Mouse (Mus musculus): ENCODE results near the gene Gmcl1. TPM values are rescaled to one million over a fixed set of nuclear protein-coding genes. Genes with fewer than 3 reads are reported as not detected.
A peak's percentile ranks its signal among the peaks of the same experiment; 100 is the strongest.

Gene Gmcl1
- 1 to 10 TPM; 4.7 to 5.7 TPM for total RNA-seq (2021)

DNA sequence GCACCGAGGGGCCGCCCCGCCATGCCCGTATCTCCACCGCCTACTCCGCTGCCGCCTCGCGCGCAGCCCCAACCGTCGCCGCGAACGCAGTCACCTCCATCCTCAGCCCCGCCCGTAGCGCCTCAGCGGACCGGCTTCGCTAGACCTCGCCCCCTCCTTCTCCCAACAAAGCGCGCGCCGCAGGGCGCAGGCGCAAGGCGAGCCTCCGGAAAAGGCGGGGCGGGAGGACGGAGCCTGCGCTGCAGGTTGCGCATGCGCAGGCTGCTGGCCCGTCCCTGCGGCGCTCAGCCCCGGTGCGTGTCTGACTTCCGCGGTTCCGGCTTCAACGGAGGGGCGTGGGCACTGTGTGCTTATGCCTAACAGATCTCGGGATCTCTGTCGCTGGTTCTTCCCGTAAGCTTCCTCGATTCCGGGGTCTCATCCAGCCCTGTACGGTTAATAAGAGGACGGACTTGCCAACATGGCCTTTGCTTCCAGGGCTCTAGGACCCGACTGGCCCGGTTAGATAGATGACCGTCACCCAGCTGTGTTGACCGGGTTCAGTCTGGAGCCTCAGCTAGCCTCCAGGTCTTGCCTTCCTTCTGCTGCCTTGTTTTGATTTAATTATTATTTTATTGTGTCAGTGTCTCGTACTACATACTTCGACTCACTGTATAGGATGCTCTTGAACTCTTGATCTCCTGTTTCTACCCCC, at the start of gene Gmcl1:
Gene Gmcl1 (minus strand): TSS at position 201 of the 694 bp plus-strand sequence.
- intact Hi-C loops (cut with DNase I): loop anchor here (5.0 kb wide), 1 partner anchor 51 kb away; the partner anchor contains the start of gene Snrnp27
- peak; percentile 87 for DNase-seq (ENCODE audit: low spot score)

GRCm38 (mm10) chr6:86782342-86782741, 49.2 kb upstream of the Gmcl1 start:
- intact Hi-C loops (cut with DNase I): no loop called here
- DNase-seq (ENCODE audit: low spot score): no peak

- intact Hi-C loops (cut with DNase I): no loop called here
- no peak for DNase-seq (ENCODE audit: low spot score)
Measured at GRCm38 (mm10) chr6:86781361-86781957, 48.3 kb upstream of the Gmcl1 start.

GRCm38 (mm10) chr6:86778910-86779594, 45.9 kb upstream of the Gmcl1 start:
- DNase-seq (ENCODE audit: low spot score): no peak
- intact Hi-C loops (cut with DNase I): no loop called here

DNA sequence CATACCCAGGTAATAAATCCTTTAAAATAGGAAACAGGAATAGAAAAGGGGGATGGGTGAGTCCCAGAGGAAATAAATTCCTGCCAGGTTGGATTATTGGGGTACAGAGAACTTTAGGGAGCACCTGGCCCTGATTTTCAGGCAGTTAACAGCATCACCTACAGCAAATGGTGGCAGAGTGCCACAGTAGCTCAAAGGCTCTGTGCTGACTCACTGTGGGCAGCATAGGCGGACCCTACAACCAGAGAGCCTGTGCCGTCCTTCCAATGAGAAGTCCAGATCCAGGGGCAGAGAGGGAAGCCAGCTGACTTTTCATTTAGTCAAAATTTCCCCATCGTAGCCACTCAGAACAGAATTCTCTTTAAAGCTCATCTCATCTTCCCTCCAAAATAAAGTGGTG, 44.0 kb upstream of the Gmcl1 start:
- DNase-seq (ENCODE audit: low spot score): no peak
- intact Hi-C loops (cut with DNase I): no loop called here

DNA sequence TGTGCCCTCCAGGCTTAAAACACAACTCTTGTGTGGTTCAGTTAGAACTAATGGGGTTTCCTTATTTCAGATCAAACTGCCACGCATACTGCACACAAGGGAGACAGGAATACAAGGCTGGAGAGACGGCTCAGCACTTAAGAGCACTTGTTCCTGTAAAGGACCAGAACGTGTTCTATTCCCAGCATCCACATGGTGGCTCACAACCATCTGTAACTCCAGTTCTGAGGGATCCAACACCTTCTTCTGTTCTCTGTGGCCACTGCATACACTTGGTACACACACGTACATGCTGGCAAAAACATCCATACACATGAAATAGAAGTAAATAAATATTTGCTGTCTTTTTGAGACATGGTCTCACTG, 43.5 kb upstream of the Gmcl1 start:
- DNase-seq (ENCODE audit: low spot score): no peak
- intact Hi-C loops (cut with DNase I): no loop called here

DNA sequence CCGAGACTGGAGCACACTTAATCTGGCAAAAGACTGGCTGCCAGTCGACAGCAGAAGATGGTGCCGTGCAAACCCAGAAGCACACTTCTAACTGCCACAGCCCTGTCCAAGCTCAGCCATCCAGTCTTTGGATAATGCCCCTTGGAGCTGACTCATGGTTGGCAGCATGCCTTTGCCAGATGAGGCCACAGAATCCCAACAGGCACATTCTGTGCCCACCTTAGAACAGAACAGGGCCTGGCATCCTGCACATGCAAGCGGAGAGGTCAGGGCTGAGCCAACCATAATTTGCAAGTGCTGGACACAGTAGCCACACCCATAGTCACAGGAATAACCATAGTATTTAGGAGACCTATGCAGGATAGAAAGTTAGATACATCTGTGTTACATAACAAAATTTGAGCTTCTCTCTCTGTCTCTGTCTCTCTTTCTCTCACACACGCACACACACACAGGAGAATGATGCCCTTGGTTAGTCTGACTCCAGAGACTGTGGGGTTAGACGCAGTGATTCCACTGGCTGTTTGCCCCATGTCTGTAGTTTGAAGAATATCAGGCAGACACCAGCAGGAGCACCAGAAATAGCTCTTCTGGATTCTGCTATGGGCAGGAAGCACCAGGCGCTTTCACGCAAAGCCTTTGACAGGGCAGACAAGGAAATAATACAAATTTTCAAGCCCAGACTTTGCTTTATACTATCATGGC, 43.0 kb upstream of the Gmcl1 start:
- intact Hi-C loops (cut with DNase I): no loop called here
- DNase-seq (ENCODE audit: low spot score): peak; percentile 48

- no peak for DNase-seq (ENCODE audit: low spot score)
- intact Hi-C loops (cut with DNase I): no loop called here
Measured at GRCm38 (mm10) chr6:86774937-86775336, 41.8 kb upstream of the Gmcl1 start.

GRCm38 (mm10) chr6:86773830-86774229, 40.6 kb upstream of the Gmcl1 start:
- intact Hi-C loops (cut with DNase I): no loop called here
- DNase-seq (ENCODE audit: low spot score): no peak

GRCm38 (mm10) chr6:86772631-86773030, 39.4 kb upstream of the Gmcl1 start:
- peak; percentile 24 for DNase-seq (ENCODE audit: low spot score)
- intact Hi-C loops (cut with DNase I): no loop called here

- intact Hi-C loops (cut with DNase I): no loop called here
- DNase-seq (ENCODE audit: low spot score): no peak
Measured at GRCm38 (mm10) chr6:86768938-86769337, 35.8 kb upstream of the Gmcl1 start.

DNA sequence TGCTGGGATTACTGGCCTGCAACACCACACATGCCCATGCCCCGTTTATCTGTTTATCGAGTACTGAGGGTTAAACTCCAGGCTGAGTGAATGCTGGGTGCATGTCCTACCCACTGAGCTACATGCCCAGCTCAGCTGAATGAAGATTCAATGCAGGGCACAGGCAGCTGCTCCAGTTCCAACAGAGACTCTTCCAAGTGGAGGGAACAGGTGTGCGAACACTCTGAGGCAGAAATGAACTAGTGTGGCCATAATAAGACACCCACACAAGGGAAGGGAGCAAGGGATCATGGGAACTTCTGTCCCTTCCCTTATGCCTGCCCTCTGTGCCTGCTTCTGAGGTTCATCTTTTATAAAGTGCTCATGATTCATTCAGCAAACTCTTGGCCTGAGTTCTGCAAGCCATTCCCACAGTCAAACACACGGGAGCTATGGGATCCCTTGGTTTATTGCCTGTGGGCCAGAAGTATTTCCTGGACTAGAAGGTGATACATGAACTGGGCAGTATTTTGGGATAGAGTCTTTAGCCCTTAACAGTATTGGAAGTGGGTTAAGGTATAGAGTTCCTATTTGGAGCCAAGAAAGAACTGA, 35.1 kb upstream of the Gmcl1 start:
- intact Hi-C loops (cut with DNase I): no loop called here

DNA sequence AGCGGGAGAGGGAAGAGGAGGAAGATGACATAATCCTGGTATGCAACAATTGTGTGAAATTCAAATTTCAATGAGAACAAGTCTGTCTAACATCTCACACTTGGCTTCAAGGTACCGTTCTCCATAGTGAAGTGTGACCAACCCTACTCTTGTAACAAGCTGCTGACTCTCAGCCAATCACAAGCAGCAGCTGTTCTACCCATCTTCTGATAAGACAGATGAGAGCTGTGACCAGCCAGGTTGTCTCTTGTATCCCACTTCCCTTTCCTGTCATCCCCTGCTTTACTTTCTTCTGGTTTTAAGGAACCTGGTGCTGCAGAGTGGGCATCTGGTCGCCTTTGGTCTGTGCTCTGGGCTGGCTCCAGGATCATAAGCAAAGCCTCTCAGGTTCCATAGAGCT, 34.3 kb upstream of the Gmcl1 start:
- no peak for DNase-seq (ENCODE audit: low spot score)
- intact Hi-C loops (cut with DNase I): no loop called here

More for the DNA sequence above, 35.1 kb upstream of the Gmcl1 start:
- DNase-seq (ENCODE audit: low spot score): no peak

GRCm38 (mm10) chr6:86765637-86766059, 32.5 kb upstream of the Gmcl1 start:
- intact Hi-C loops (cut with DNase I): loop anchor here (2.0 kb wide), 1 partner anchor 21 kb away; no protein-coding TSS in a partner anchor
- no peak for DNase-seq (ENCODE audit: low spot score)

DNA sequence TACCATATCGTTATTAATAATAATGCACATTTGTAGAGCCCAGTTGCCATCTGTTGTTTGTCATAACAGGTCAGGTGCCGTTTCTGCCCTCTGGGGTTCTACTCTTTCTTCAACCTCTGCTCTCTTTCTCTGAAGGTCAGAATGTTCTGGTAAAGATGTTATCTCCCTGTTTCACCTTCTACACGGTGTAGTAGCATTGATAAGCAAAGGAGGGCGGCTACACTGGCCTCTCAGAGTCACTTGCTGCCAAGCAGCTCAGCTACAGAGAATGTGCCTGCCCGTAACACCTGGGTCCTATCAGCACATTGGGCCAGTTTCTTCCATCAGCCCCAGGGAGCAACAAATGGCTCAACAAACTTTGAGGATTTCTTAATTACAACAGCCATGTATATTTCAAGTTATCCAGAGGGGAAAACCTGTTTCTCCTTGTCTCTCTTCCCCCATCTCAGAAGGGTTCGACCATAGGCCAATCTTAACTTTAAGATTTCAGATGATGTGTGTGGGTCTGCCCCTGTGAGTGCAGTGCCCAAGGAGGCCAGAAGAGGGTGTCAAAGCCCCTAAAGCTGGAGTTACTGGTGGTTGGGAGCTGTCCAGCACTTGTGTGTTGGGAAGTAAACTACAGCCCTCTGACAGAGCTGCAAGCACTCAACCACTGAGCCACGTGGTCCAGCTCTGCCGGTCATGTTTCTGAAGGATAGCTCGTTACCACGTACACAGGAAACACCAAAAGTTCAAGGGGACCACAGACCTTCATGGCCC, 21.1 kb upstream of the Gmcl1 start:
- intact Hi-C loops (cut with DNase I): no loop called here
- DNase-seq (ENCODE audit: low spot score): no peak

GRCm38 (mm10) chr6:86752843-86753485, 19.8 kb upstream of the Gmcl1 start:
- intact Hi-C loops (cut with DNase I): no loop called here
- DNase-seq (ENCODE audit: low spot score): no peak

GRCm38 (mm10) chr6:86750961-86751360, 17.8 kb upstream of the Gmcl1 start:
- intact Hi-C loops (cut with DNase I): no loop called here
- no peak for DNase-seq (ENCODE audit: low spot score)

- no peak for DNase-seq (ENCODE audit: low spot score)
- intact Hi-C loops (cut with DNase I): loop anchor here (5.0 kb wide), 1 partner anchor 172 kb away; no protein-coding TSS in a partner anchor
Measured at GRCm38 (mm10) chr6:86749817-86750216, 16.6 kb upstream of the Gmcl1 start.

DNA sequence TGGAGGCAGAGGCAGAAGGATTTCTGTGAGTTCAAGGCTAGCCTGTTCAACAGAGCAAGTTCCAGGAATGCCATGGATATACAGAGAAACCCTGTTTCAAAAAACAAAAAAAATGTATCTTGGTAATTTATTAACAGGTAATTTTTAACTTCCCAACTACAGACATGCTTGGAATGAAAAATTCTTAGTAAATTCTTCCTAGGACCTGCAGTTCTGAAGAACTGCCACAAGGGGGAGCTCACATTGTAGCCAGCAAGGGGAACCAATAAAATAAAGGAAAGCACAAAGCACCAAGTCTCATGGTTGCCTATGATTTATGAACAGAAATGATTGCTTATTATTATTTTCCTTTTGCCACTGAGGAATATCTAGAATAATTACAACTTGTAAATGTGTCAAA, 14.0 kb upstream of the Gmcl1 start:
- intact Hi-C loops (cut with DNase I): loop anchor here (1.0 to 5.0 kb wide), 3 partner anchors 54 to 175 kb away; no protein-coding TSS in a partner anchor
- no peak for DNase-seq (ENCODE audit: low spot score)
